In the genomic region with DNA sequence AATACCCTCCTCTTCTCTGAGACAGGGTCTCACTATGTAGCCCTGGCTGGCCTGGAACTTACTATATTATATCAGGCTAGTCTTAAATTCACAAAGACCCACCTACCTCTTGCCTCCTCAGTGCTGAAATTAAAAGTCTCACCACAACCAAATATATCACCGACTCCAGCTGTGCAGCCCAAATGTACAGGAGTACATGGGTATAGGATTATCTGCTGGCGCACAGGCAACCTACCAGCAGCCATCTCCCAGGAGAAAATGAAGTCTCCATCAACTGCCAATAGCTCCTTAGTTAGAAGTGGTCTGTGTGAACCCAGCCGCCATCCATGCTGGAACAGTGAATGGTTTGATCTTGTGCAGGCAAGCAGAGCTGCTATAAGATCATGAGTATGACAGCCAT, we compare ENCODE assay signal across 31 mouse cellular contexts.
"Had no signal": no experiment of that assay in that cellular context is flagged by ENCODE, and none has a peak within 500 bp of the region (broad histone marks: within the 10 kb centered on the region; RNA-seq: fewer than 3 reads in every experiment).

No protein-coding gene starts in this region.

- H3K9me3 ChIP-seq: limb, embryonic 10.5 days; limb, embryonic 12.5 days; limb, embryonic 13.5 days; limb, embryonic 15.5 days; liver, embryonic 13.5 days; liver, embryonic 15.5 days; lung, embryonic 15.5 days; megakaryocyte, embryonic 14.5 days; midbrain, embryonic 10.5 days; midbrain, embryonic 12.5 days; midbrain, embryonic 13.5 days; midbrain, embryonic 15.5 days; neural tube, embryonic 12.5 days; neural tube, embryonic 13.5 days had no signal

- ATAC-seq: liver, postnatal 0 days; lung, postnatal 0 days; midbrain, embryonic 13.5 days; midbrain, embryonic 15.5 days; midbrain, embryonic 16.5 days had no signal

- H3K4me3 ChIP-seq: left cerebral cortex, adult 2 months; limb, embryonic 10.5 days; limb, embryonic 12.5 days; limb, embryonic 13.5 days; limb, embryonic 15.5 days; liver, embryonic 13.5 days; liver, embryonic 15.5 days; lung, embryonic 15.5 days; megakaryocyte, embryonic 14.5 days; midbrain, embryonic 10.5 days; midbrain, embryonic 12.5 days; midbrain, embryonic 13.5 days; midbrain, embryonic 15.5 days; myocyte; neural tube, embryonic 12.5 days; neural tube, embryonic 13.5 days had no signal

- H3K4me2 ChIP-seq: limb, embryonic 12.5 days; limb, embryonic 13.5 days; limb, embryonic 15.5 days; liver, embryonic 11.5 days; liver, embryonic 13.5 days; liver, embryonic 15.5 days; lung, embryonic 14.5 days; lung, embryonic 15.5 days; midbrain, embryonic 12.5 days; midbrain, embryonic 13.5 days; midbrain, embryonic 15.5 days; neural tube, embryonic 12.5 days; neural tube, embryonic 13.5 days had no signal

- H3K27ac ChIP-seq: left cerebral cortex, adult 2 months; limb, embryonic 10.5 days; limb, embryonic 12.5 days; limb, embryonic 13.5 days; limb, embryonic 15.5 days; liver, embryonic 13.5 days; liver, embryonic 14.5 days; liver, embryonic 15.5 days; lung, embryonic 15.5 days; macrophage; midbrain, embryonic 10.5 days; midbrain, embryonic 12.5 days; midbrain, embryonic 13.5 days; midbrain, embryonic 15.5 days; neural tube, embryonic 12.5 days; neural tube, embryonic 13.5 days had no signal

- H3K36me3 ChIP-seq: limb, embryonic 10.5 days; limb, embryonic 12.5 days; limb, embryonic 13.5 days; limb, embryonic 15.5 days; liver, embryonic 13.5 days; liver, embryonic 15.5 days; lung, embryonic 15.5 days; midbrain, embryonic 10.5 days; midbrain, embryonic 12.5 days; midbrain, embryonic 13.5 days; midbrain, embryonic 15.5 days; neural tube, embryonic 12.5 days; neural tube, embryonic 13.5 days had no signal

- DNase-seq: left cerebral cortex, postnatal 4 days; liver, embryonic 13.5 days; liver, postnatal 0 days; lung, adult 18-20 months; lung, adult 2 months; lung, embryonic 14.5 days; lung, postnatal 10 days; lung, postnatal 14 days; lung, postnatal 36 days; lung, postnatal 4 days; midbrain, embryonic 14.5 days had no signal

- H3K4me1 ChIP-seq: limb, embryonic 10.5 days; limb, embryonic 12.5 days; limb, embryonic 13.5 days; limb, embryonic 15.5 days; neural tube, embryonic 12.5 days had no signal

- H3K27me3 ChIP-seq: limb, embryonic 12.5 days; limb, embryonic 13.5 days; limb, embryonic 15.5 days; liver, embryonic 13.5 days; liver, embryonic 15.5 days; lung, embryonic 15.5 days; midbrain, embryonic 13.5 days; midbrain, embryonic 15.5 days; neural tube, embryonic 12.5 days; neural tube, embryonic 13.5 days had no signal

- H3K9ac ChIP-seq: limb, embryonic 12.5 days; limb, embryonic 13.5 days; limb, embryonic 15.5 days; liver, embryonic 13.5 days; liver, embryonic 14.5 days; liver, embryonic 15.5 days; liver, postnatal 0 days; lung, embryonic 14.5 days; lung, embryonic 15.5 days; midbrain, embryonic 12.5 days; midbrain, embryonic 13.5 days; midbrain, embryonic 15.5 days; neural tube, embryonic 12.5 days; neural tube, embryonic 13.5 days had no signal
